Comparison of ENCODE assay signal across 14 mouse cellular contexts in the genomic region with DNA sequence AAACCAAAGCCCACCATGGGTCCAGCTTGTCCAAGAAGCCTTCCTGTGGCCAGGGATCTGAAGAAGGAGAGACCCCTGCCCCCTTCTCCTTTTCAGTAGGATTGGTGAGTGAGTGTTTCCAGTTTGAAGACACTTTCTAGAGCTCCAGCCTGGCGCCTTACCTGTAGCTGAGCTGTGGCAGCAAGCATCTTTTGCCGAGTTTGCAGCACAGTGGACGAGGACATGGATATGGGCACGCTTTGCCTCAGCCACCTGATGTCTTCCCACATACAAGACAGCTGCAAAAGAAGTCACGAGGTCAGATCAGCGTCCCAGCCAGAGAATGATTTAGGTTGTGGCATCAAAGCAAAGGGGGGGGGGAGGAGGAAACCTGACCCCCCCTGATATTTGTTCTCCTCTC.
"Had no signal": no experiment of that assay in that cellular context is flagged by ENCODE, and none has a peak within 500 bp of the region (broad histone marks: within the 10 kb centered on the region; RNA-seq: fewer than 3 reads in every experiment).

No protein-coding gene starts in this region.

- DNase-seq: lung, adult 18-20 months; lung, embryonic 14.5 days; lung, postnatal 10 days; lung, postnatal 4 days; midbrain, embryonic 14.5 days; right cerebral cortex, postnatal 25 days; right cerebral cortex, postnatal 4 days; spleen, adult 18-20 months; thymus, adult 18-20 months; thymus, postnatal 14 days; thymus, postnatal 36 days had no signal

- H3K4me3 ChIP-seq: midbrain, embryonic 10.5 days; midbrain, embryonic 12.5 days; neural tube, embryonic 12.5 days had no signal

- H3K36me3 ChIP-seq: midbrain, embryonic 10.5 days; midbrain, embryonic 12.5 days; neural tube, embryonic 12.5 days had no signal

- H3K27me3 ChIP-seq: midbrain, embryonic 12.5 days; neural tube, embryonic 12.5 days had no signal

- H3K4me2 ChIP-seq: lung, embryonic 14.5 days; midbrain, embryonic 12.5 days; neural tube, embryonic 12.5 days had no signal
